Mouse (Mus musculus) embryonic facial prominence, embryonic 12.5 days (tissue): ENCODE results near the gene Gm42421. TPM values are rescaled to one million over a fixed set of nuclear protein-coding genes. Genes with fewer than 3 reads are reported as not detected.
A peak's percentile ranks its signal among the peaks of the same experiment; 100 is the strongest.

Experiments used
- ATAC-seq: fragments of 200-750 bp; cut with Nextera tagmentation; 2 replicates; pipeline ENCODE4 v1.8.0; 2017; ENCODE audit not compliant: insufficient number of reproducible peaks, insufficient read depth, low FRiP score, low TSS enrichment
- H3K27ac ChIP-seq: fragments of 300-500 bp; sonication (generic); 2 replicates; pipeline ENCODE4 v1.5.1; 2016; ENCODE audit warnings: mild to moderate bottlenecking
- H3K27me3 ChIP-seq: fragments of 300-500 bp; sonication (generic); 2 replicates; pipeline ENCODE4 v1.6.1; 2016; ENCODE audit warnings: mild to moderate bottlenecking, moderate library complexity
- H3K36me3 ChIP-seq: fragments of 300-500 bp; sonication (generic); 2 replicates; pipeline ENCODE4 v1.6.1; 2016; ENCODE audit warnings: mild to moderate bottlenecking
- H3K4me1 ChIP-seq: fragments of 300-500 bp; sonication (generic); 2 replicates; pipeline ENCODE4 v1.6.1; 2016
- H3K4me2 ChIP-seq: fragments of 300-500 bp; sonication (generic); replicated peaks from 2 replicates; pipeline ENCODE4 v1.6.1; 2016; ENCODE audit warnings: mild to moderate bottlenecking, moderate library complexity
- H3K4me3 ChIP-seq: fragments of 300-500 bp; sonication (generic); 2 replicates; pipeline ENCODE4 v1.5.1; 2016; ENCODE audit warnings: mild to moderate bottlenecking
- H3K9ac ChIP-seq: fragments of 300-500 bp; sonication (generic); 2 replicates; pipeline ENCODE4 v1.6.1; 2016; ENCODE audit warnings: mild to moderate bottlenecking, moderate library complexity
- H3K9me3 ChIP-seq: fragments of 300-500 bp; sonication (generic); 2 replicates; pipeline ENCODE4 v1.6.1; 2016; ENCODE audit warnings: mild to moderate bottlenecking, moderate library complexity
- WGBS: fragments of 180-500 bp; shearing (Covaris S2); methylation state at CpG from one replicate; pipeline ENCODE4 v1.1.7; 2016; 5-methylcytosine and 5-hydroxymethylcytosine counted together
- polyA plus RNA-seq: library from polyadenylated mRNA; unstranded; fragments of >200 nt; fragmentation: Nextera tagmentation; extraction: Ambion mirVana; gene quantifications from 2 replicates; pipeline ENCODE4 v1.2.1, GENCODE M21; 2016

Gm42421 gene
- polyA plus RNA-seq, 1 experiment from 2014 or later, result 0.79 TPM

- no peak overlapping the region for H3K27ac ChIP-seq
- no peaks in the 10 kb centered on the region for H3K9me3 ChIP-seq
- H3K27me3 ChIP-seq, result no peaks in the 10 kb centered on the region
- no peak overlapping the region for H3K9ac ChIP-seq
- WGBS, result 90% methylated on average over 9 of the region's 9 CpGs
- H3K4me1 ChIP-seq, result no peaks in the 10 kb centered on the region
- H3K4me2 ChIP-seq, result no peak overlapping the region
- ATAC-seq, result no peak
- H3K4me3 ChIP-seq, result no peak overlapping the region
- H3K36me3 ChIP-seq, result peaks cover 40% of the 10 kb centered on the region
These were observed 11.8 kb upstream of the Gm42421 start for GRCm38 (mm10) chr5:143916221-143916620.

- no peak overlapping the region for H3K4me2 ChIP-seq
- H3K27me3 ChIP-seq, result no peaks in the 10 kb centered on the region
- H3K36me3 ChIP-seq, result peaks cover 48% of the 10 kb centered on the region
- no peak overlapping the region for H3K27ac ChIP-seq
- WGBS, result 51% methylated on average over 5 of the region's 5 CpGs
- no peaks in the 10 kb centered on the region for H3K4me1 ChIP-seq
- no peak overlapping the region for H3K4me3 ChIP-seq
- no peak for ATAC-seq
- no peak overlapping the region for H3K9ac ChIP-seq
- no peaks in the 10 kb centered on the region for H3K9me3 ChIP-seq
These were observed 10.6 kb upstream of the Gm42421 start for GRCm38 (mm10) chr5:143917418-143917817.

GRCm38 (mm10) chr5:143918120-143918519, 9.9 kb upstream of the Gm42421 start:
- H3K4me2 ChIP-seq, result no peak overlapping the region
- ATAC-seq, result no peak
- peaks cover 51% of the 10 kb centered on the region for H3K36me3 ChIP-seq
- H3K27me3 ChIP-seq, result no peaks in the 10 kb centered on the region
- WGBS, result 94% methylated on average over 3 of the region's 3 CpGs
- no peaks in the 10 kb centered on the region for H3K9me3 ChIP-seq
- no peaks in the 10 kb centered on the region for H3K4me1 ChIP-seq
- no peak overlapping the region for H3K27ac ChIP-seq
- no peak overlapping the region for H3K9ac ChIP-seq
- H3K4me3 ChIP-seq, result no peak overlapping the region

GRCm38 (mm10) chr5:143924781-143925452, 3.1 kb upstream of the Gm42421 start:
- Histone ChIP-seq H3K4me1 (no peaks in the 10 kb centered on the region), H3K27me3 (no peaks in the 10 kb centered on the region), H3K27ac (no peak overlapping the region), H3K36me3 (peaks cover 75% of the 10 kb centered on the region), H3K4me3 (no peak overlapping the region), H3K9me3 (no peaks in the 10 kb centered on the region), H3K4me2 (no peak overlapping the region), H3K9ac (no peak overlapping the region)
- 86% methylated on average over 6 of the region's 6 CpGs for WGBS
- no peak for ATAC-seq

- 86% methylated on average over 4 of the region's 4 CpGs for WGBS
- H3K4me1 ChIP-seq, result no peaks in the 10 kb centered on the region
- H3K36me3 ChIP-seq, result peaks cover 73% of the 10 kb centered on the region
- no peak for ATAC-seq
- H3K27ac ChIP-seq, result no peak overlapping the region
- H3K4me3 ChIP-seq, result no peak overlapping the region
- no peak overlapping the region for H3K9ac ChIP-seq
- no peak overlapping the region for H3K4me2 ChIP-seq
- no peaks in the 10 kb centered on the region for H3K27me3 ChIP-seq
- no peaks in the 10 kb centered on the region for H3K9me3 ChIP-seq
These were observed 1.3 kb downstream of the Gm42421 start for GRCm38 (mm10) chr5:143929291-143929690.

GRCm38 (mm10) chr5:143930656-143931055, 2.7 kb downstream of the Gm42421 start:
- ATAC-seq, result no peak
- H3K4me2 ChIP-seq, result no peak overlapping the region
- H3K27ac ChIP-seq, result no peak overlapping the region
- no peaks in the 10 kb centered on the region for H3K27me3 ChIP-seq
- no peak overlapping the region for H3K4me3 ChIP-seq
- WGBS, result 96% methylated on average over 12 of the region's 12 CpGs
- H3K9ac ChIP-seq, result no peak overlapping the region
- H3K4me1 ChIP-seq, result no peaks in the 10 kb centered on the region
- H3K36me3 ChIP-seq, result peaks cover 59% of the 10 kb centered on the region
- no peaks in the 10 kb centered on the region for H3K9me3 ChIP-seq

- H3K27ac ChIP-seq, result no peak overlapping the region
- H3K9me3 ChIP-seq, result no peaks in the 10 kb centered on the region
- no peaks in the 10 kb centered on the region for H3K27me3 ChIP-seq
- H3K4me1 ChIP-seq, result no peaks in the 10 kb centered on the region
- H3K36me3 ChIP-seq, result peaks cover 47% of the 10 kb centered on the region
- H3K4me3 ChIP-seq, result no peak overlapping the region
- no peak overlapping the region for H3K9ac ChIP-seq
- no peak overlapping the region for H3K4me2 ChIP-seq
- ATAC-seq, result no peak
- 83% methylated on average over 6 of the region's 6 CpGs for WGBS
These were observed 4.0 kb downstream of the Gm42421 start for GRCm38 (mm10) chr5:143931863-143932580.

- Histone ChIP-seq H3K27me3 (no peaks in the 10 kb centered on the region), H3K9me3 (no peaks in the 10 kb centered on the region), H3K4me2 (no peak within 1 kb of the TSS), H3K4me3 (no peak within 1 kb of the TSS), H3K27ac (no peak within 1 kb of the TSS), H3K36me3 (peaks cover 43% of the 10 kb centered on the region), H3K4me1 (no peaks in the 10 kb centered on the region), H3K9ac (no peak within 1 kb of the TSS)
- no peak for ATAC-seq
- whole genome bisulfite sequencing, result 11% methylated on average over 8 of the region's 8 CpGs
These were observed 4.9 kb downstream of the Gm42421 start, which contains the start of gene Rsph10b for GRCm38 (mm10) chr5:143932831-143933230. Gene Rsph10b (plus strand): TSS chr5:143933035.

- H3K4me2 ChIP-seq, result no peak overlapping the region
- no peak overlapping the region for H3K27ac ChIP-seq
- 85% methylated on average over 11 of the region's 11 CpGs for WGBS
- no peaks in the 10 kb centered on the region for H3K4me1 ChIP-seq
- H3K36me3 ChIP-seq, result peaks cover 38% of the 10 kb centered on the region
- ATAC-seq, result no peak
- H3K9ac ChIP-seq, result no peak overlapping the region
- no peaks in the 10 kb centered on the region for H3K27me3 ChIP-seq
- H3K4me3 ChIP-seq, result no peak overlapping the region
- H3K9me3 ChIP-seq, result no peaks in the 10 kb centered on the region
These were observed 5.4 kb downstream of the Gm42421 start for GRCm38 (mm10) chr5:143933414-143933813.

GRCm38 (mm10) chr5:143933875-143934274, 5.9 kb downstream of the Gm42421 start:
- Histone ChIP-seq H3K9ac (no peak overlapping the region), H3K4me2 (no peak overlapping the region), H3K27ac (no peak overlapping the region), H3K27me3 (no peaks in the 10 kb centered on the region), H3K4me3 (no peak overlapping the region), H3K36me3 (peaks cover 33% of the 10 kb centered on the region), H3K4me1 (no peaks in the 10 kb centered on the region), H3K9me3 (no peaks in the 10 kb centered on the region)
- ATAC-seq, result no peak
- 89% methylated on average over 1 of the region's 1 CpGs for WGBS

GRCm38 (mm10) chr5:143936156-143936555, 8.2 kb downstream of the Gm42421 start:
- no peak for ATAC-seq
- Histone ChIP-seq H3K27me3 (no peaks in the 10 kb centered on the region), H3K36me3 (peaks cover 12% of the 10 kb centered on the region; the same call in 1 of the 2 replicates), H3K27ac (no peak overlapping the region), H3K4me1 (no peaks in the 10 kb centered on the region), H3K9ac (no peak overlapping the region), H3K4me3 (no peak overlapping the region), H3K9me3 (no peaks in the 10 kb centered on the region), H3K4me2 (no peak overlapping the region)
- 86% methylated on average over 9 of the region's 9 CpGs for WGBS

- H3K9ac ChIP-seq, result no peak overlapping the region
- H3K4me1 ChIP-seq, result no peaks in the 10 kb centered on the region
- no peak overlapping the region for H3K27ac ChIP-seq
- no peaks in the 10 kb centered on the region for H3K27me3 ChIP-seq
- H3K9me3 ChIP-seq, result no peaks in the 10 kb centered on the region
- H3K4me3 ChIP-seq, result no peak overlapping the region
- 0 out of 2 replicates have a peak, but pooled peaks have one; percentile 28 for ATAC-seq
- 23% methylated on average over 10 of the region's 10 CpGs for WGBS
- no peaks in the 10 kb centered on the region for H3K36me3 ChIP-seq
- no peak overlapping the region for H3K4me2 ChIP-seq
These were observed 13.6 kb downstream of the Gm42421 start for GRCm38 (mm10) chr5:143941588-143941987.
